Mouse (Mus musculus) colon, adult 2 months (tissue): ENCODE results near the gene Wipi2. TPM values are rescaled to one million over a fixed set of nuclear protein-coding genes. Genes with fewer than 3 reads are reported as not detected.

Experiments used
- polyA plus RNA-seq: library from polyadenylated mRNA; depleted of rRNA; stranded (reverse); fragments of >200 nt; gene quantifications from 2 replicates; pipeline ENCODE4 v1.2.3, GENCODE M21; 2012; rRNA removed

The Wipi2 gene
- polyA plus RNA-seq, result 35.7 and 37.3 TPM in 2 replicates

GRCm38 (mm10) chr5:142627398-142627797, at the start of gene Wipi2:
Wipi2 (plus strand) TSS chr5:142627698.

GRCm38 (mm10) chr5:142608259-142608988, 19.1 kb upstream of the Wipi2 start, which contains the start of gene Mmd2:
Mmd2 (minus strand) TSS chr5:142608800.

DNA sequence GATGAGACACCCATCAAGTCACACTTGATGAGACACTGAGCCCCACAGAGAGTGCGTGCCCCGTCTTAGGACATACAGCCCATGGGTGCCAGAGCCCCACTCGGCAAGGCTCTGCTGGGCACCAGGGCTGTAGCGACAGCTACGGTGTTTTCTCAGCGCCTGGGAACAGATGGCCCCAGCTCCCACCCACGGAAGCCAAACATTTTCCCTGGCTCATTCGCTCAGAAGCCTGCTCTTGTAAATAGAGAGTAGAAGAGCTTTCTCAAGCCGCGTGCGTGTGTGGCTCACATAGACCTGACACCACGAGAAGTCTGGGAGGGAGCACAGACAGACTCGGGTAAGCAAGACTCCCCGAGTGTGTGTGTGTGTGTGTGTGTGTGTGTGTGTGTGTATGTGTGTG, 64.8 kb downstream of the Wipi2 start, which contains the start of gene Slc29a4:
Gene Slc29a4 (plus strand): TSS at position 265 of the 400 bp plus-strand sequence.

Other genes with a start within 250 kb of the Wipi2 start
- 73.8 and 88.7 TPM in 2 replicates for gene Foxk1, start 226.2 kb upstream of the Wipi2 start, polyA plus RNA-seq
- gene Ap5z1, start 163.8 kb upstream of the Wipi2 start, polyA plus RNA-seq, result 58.6 and 88.9 TPM in 2 replicates
- 0.03 TPM in 1 of 2 replicates, not detected in the other for gene Papolb, start 97.6 kb upstream of the Wipi2 start, polyA plus RNA-seq
- gene Radil, start 76.6 kb upstream of the Wipi2 start, polyA plus RNA-seq, result 2.7 and 3.4 TPM in 2 replicates
- 0.20 and 0.42 TPM in 2 replicates for gene Mmd2, start 18.9 kb upstream of the Wipi2 start, polyA plus RNA-seq
- 8.3 and 8.6 TPM in 2 replicates for gene Slc29a4, start 64.8 kb downstream of the Wipi2 start, polyA plus RNA-seq
- 84.0 and 97.5 TPM in 2 replicates for gene Tnrc18, start 190.0 kb downstream of the Wipi2 start, polyA plus RNA-seq